Mouse (Mus musculus): ENCODE measurements around the gene Stx18. TPM values are rescaled to one million over a fixed set of nuclear protein-coding genes. Genes with fewer than 3 reads are reported as not detected.

The Stx18 gene
- total RNA-seq, 2 experiments from 2014 or later: 17.3 to 18.7 TPM

GRCm38 (mm10) chr5:38121699-38122098, 83.2 kb downstream of the Stx18 start:
- no peak for DNase-seq

GRCm38 (mm10) chr5:38126519-38127306, 88.2 kb downstream of the Stx18 start:
- intact Hi-C loops (cut with DNase I): no loop called here
- no peak for DNase-seq

More at GRCm38 (mm10) chr5:38121699-38122098, 83.2 kb downstream of the Stx18 start:
- intact Hi-C loops (cut with DNase I): no loop called here

GRCm38 (mm10) chr5:38129339-38129738, 90.8 kb downstream of the Stx18 start:
- intact Hi-C loops (cut with DNase I): no loop called here
- no peak for DNase-seq

DNA sequence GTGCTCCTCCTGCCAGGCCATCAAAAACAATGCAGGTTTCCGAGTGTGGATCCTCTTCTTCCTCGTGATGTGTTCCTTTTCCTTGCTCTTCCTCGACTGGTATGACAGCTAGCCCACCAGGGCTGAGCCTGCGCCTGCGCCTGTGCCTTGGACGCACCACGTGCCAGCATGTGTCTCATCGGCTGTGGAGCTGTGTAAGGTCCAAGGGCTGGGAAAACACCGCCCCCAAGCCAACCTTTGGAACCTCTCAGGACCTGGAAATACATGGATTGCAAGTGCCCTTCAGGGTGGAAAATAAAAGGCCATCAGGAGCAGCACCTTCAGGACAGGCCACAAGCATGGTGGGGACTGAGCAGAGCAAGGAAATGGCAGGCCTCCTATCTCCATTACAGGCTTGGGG, 97.7 kb downstream of the Stx18 start:
- intact Hi-C loops (cut with DNase I): no loop called here

DNA sequence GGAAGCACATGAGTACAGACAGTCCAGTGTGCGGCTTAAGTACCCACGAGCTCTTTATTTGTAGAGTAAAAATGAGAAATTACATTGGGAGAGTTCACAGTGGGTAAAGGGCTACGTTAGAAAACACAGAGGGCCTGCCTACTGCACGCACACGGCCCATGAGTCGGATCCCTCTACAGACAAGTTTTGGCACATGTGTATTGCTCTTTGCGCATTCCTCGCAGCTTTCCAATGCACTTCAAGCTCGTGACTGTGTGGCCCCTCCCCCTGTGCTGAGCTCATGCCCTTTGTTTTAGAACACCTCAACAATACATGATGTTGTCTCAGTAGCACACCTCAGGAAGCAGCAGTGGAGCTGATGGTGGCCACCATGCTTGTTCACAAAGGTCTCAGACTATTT, 98.6 kb downstream of the Stx18 start:
- DNase-seq: no peak
- intact Hi-C loops (cut with DNase I): no loop called here

More for the DNA sequence above, 97.7 kb downstream of the Stx18 start:
- no peak for DNase-seq

DNA sequence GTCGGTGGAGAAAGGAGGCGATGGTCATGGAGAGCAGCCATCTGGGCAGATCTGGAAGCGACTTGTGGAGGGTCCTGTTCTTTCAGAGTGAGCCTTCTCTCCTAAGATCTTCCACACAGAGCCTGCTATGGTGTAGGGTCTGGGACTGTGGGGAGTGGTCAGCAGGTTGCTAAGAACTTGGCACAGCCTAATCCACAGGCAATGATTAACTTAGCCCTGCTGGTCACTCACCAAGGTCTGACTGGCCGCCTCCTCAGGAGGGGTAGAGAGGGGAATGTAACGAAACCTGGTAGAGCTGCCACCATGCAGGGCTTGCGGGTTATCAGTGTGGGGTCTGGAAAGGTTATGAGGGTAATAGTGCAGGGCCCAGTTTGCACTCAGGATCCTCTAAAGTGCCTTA, 102.4 kb downstream of the Stx18 start:
- no peak for DNase-seq
- intact Hi-C loops (cut with DNase I): no loop called here

GRCm38 (mm10) chr5:38146524-38146923, 108.0 kb downstream of the Stx18 start:
- intact Hi-C loops (cut with DNase I): no loop called here
- peak in 1 of 2 experiments; percentile 16 for DNase-seq

DNA sequence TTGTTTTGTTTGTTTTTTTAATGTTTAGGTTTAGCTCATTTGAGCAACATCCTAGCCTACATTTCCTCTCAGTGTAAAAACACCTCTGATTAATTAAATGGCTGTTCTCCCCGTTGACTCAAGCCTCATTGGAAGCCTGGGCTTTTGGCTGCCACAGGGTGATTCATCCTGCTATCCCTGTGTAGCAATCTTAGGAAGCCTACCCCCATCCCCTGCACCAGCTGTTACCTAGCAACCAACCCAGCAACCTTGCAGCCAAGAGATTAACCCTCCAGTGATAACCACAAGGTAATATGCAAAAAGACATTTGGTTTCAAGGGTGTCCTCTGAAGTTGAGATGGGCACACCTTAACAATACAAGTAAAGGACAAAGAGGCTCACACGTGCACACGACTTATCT, 112.7 kb downstream of the Stx18 start:
- DNase-seq: no peak
- intact Hi-C loops (cut with DNase I): no loop called here

GRCm38 (mm10) chr5:38152201-38153108, 113.9 kb downstream of the Stx18 start:
- intact Hi-C loops (cut with DNase I): no loop called here
- DNase-seq: no peak

GRCm38 (mm10) chr5:38153636-38154035, 115.1 kb downstream of the Stx18 start:
- no peak for DNase-seq
- intact Hi-C loops (cut with DNase I): no loop called here

DNA sequence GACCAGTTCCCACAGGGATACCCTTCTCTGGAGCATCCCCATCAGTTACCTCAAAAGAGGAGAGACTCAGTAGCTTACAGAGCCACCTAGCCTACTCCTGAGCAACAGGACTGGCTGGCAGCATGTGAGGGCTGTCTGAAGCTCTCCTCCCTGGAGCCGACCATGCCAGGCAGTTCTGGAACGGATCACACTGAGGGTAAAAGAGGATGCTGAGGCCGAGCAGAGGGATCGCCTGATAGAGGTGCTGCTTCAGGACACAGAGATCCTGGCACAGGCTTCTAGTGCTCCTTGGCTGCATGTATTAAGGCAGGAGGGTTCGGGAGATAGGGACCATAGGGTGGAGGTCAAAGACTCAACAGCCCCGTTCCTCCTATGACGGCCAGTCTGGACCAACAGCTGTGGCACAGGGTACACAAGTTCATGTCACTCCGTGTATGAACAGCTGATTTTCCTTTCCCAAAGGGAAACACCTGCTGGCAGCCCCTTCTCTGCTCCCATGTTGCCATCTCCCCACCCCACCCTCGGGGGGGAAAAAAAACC, 119.0 kb downstream of the Stx18 start:
- DNase-seq: no peak
- intact Hi-C loops (cut with DNase I): no loop called here

GRCm38 (mm10) chr5:38158501-38158946, 120.0 kb downstream of the Stx18 start:
- intact Hi-C loops (cut with DNase I): no loop called here
- no peak for DNase-seq

- intact Hi-C loops (cut with DNase I): no loop called here
Measured at GRCm38 (mm10) chr5:38158947-38159633, 120.5 kb downstream of the Stx18 start.

DNA sequence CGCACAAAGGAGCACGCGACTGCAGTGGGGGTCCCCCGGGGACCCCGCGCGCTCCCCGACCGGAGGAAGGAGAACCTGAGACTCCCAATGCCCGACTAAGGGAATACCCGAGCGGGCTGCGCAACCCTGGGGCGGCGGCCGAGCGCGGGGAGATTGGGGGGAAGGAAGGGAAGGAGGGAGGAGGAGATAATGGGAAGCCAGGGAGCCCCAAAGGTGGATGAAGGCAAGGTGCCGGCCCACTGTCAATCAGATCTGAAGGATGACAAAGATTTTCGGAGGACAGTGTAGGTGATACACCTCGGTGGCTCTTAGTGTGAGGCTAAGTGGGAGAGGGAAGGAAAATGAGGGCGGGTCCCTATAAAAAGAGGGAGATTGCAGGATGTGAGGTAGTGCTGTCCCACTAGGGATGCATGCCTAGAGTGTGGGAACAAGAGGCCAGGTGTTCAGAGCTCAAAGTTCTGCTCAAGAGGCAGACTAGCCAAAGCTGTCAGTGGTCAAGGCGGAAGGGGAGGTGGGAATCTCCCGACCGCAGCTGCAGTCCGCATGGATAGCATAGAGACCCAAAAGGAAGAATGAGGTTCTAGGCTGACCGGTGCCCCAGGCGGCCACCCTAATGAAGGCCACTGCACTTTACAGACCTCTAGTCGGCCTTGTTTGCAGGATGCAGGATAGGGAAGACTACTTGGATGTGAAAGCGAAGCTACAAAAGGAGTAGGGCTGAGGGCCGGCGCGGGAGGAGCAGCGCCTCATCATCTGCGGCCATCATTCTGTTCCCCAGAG, 121.3 kb downstream of the Stx18 start, which contains the start of gene Nsg1:
Gene Nsg1 (minus strand): TSS at position 274 of the 780 bp plus-strand sequence.
- intact Hi-C loops (cut with DNase I): no loop called here
- DNase-seq: no peak

More at GRCm38 (mm10) chr5:38158947-38159633, 120.5 kb downstream of the Stx18 start:
- peak; percentile 65 to 69 for DNase-seq

- no peak for DNase-seq
- intact Hi-C loops (cut with DNase I): no loop called here
Measured at GRCm38 (mm10) chr5:38168497-38168896, 130.0 kb downstream of the Stx18 start.

DNA sequence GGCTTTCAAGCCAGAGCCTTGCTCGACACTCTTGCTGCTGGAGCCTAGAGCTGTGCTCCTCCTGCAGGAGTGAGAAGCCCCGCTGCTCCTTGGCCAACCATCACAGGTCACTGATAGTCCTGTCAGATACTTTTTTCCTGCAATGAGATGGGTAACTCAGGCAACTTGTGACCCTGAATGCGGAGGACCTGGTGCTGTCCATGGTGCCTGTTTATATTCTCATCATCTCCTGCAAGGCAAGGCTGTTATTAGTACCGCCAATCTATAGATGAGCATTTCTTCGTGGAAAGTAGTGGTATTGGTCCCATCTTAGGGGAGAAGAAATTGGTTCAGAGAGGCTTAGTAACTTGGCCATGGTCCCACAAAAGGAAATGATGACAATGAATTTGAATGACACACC, 135.2 kb downstream of the Stx18 start:
- intact Hi-C loops (cut with DNase I): no loop called here

GRCm38 (mm10) chr5:38174256-38174912, 135.8 kb downstream of the Stx18 start:
- intact Hi-C loops (cut with DNase I): no loop called here
- DNase-seq: no peak

More for the DNA sequence above, 135.2 kb downstream of the Stx18 start:
- DNase-seq: no peak

- DNase-seq: no peak
- intact Hi-C loops (cut with DNase I): no loop called here
Measured at GRCm38 (mm10) chr5:38184688-38185285, 146.2 kb downstream of the Stx18 start.

DNA sequence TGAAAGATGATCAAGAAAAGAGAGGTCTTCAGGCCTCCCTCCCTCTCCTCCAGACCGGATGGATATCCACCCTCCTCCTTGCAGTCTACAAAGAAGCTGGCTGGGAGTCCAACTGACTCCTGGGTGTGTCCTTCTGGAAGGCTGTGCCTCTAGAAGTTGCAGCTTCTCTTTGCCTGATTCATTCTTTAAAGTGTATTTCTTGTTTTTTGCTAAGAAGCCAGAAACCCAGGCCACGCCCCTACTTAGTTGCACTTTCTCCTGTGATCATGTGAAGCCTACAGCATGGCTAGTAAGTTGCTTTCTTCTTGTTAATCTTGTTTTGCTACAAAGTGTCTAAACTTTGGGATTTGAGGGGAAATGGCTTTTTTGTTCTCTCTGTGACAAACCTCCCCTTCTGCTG, 148.5 kb downstream of the Stx18 start:
- intact Hi-C loops (cut with DNase I): no loop called here
- DNase-seq: no peak
